Mouse (Mus musculus) embryonic fibroblast, embryonic 13.5 days (primary cell): ENCODE measurements around the gene BC005537. TPM values are rescaled to one million over a fixed set of nuclear protein-coding genes. Genes with fewer than 3 reads are reported as not detected.
"Not testable (repeated sequence)": the region's sequence is repeated elsewhere in the genome, so short reads cannot be mapped to it uniquely, and the experiment has no call there.

Experiments used
- H3K27ac ChIP-seq: 2 replicates; pipeline ENCODE4 v1.5.1; 2012; ENCODE audit warnings: low read length, control low read depth, inconsistent platforms; ENCODE audit not compliant: insufficient read depth
- H3K4me1 ChIP-seq: 2 replicates; pipeline ENCODE4 v1.6.1; 2011; ENCODE audit warnings: low read length; ENCODE audit not compliant: control insufficient read depth, insufficient read depth
- H3K4me3 ChIP-seq: 2 replicates; pipeline ENCODE4 v1.5.1; 2011; ENCODE audit warnings: mild to moderate bottlenecking, control low read depth, low read length; ENCODE audit not compliant: insufficient read depth
- CTCF ChIP-seq: IDR thresholded peaks from 2 replicates; pipeline ENCODE4 v1.5.1; 2011; ENCODE audit warnings: mild to moderate bottlenecking, control low read depth, low read length, moderate library complexity, borderline replicate concordance; ENCODE audit not compliant: insufficient read depth
- POLR2A ChIP-seq: IDR thresholded peaks from 2 replicates; pipeline ENCODE4 v1.6.1; 2011; ENCODE audit warnings: low read depth, mild to moderate bottlenecking, control low read depth, low read length, moderate library complexity
- polyA plus RNA-seq: library from polyadenylated mRNA; stranded (reverse); fragments of >200 nt; gene quantifications from 2 replicates; pipeline ENCODE4 v1.2.4, GENCODE M21; 2011; ENCODE audit warnings: low read depth; ENCODE audit not compliant: missing spikeins, insufficient read length

Gene BC005537
- polyA plus RNA-seq, 1 experiment = 165 TPM

GRCm38 (mm10) chr13:24822663-24823343 is 21.3 kb downstream of the BC005537 start:
- peaks cover 7% of the 10 kb centered on the region for H3K4me1 ChIP-seq
- no peak overlapping the region for H3K4me3 ChIP-seq
- TF ChIP-seq POLR2A = no peak
- no peak for TF ChIP-seq CTCF
- peak overlapping the region; percentile 43; the same call in 1 of the 2 replicates for H3K27ac ChIP-seq

- no peak for TF ChIP-seq CTCF
- TF ChIP-seq POLR2A = no peak
- H3K4me3 ChIP-seq = no peak overlapping the region
Measured at GRCm38 (mm10) chr13:24824647-24825046, 23.2 kb downstream of the BC005537 start.

GRCm38 (mm10) chr13:24825587-24825986 is 24.1 kb downstream of the BC005537 start:
- no peak for TF ChIP-seq POLR2A
- TF ChIP-seq CTCF = no peak

More at GRCm38 (mm10) chr13:24824647-24825046, 23.2 kb downstream of the BC005537 start:
- Histone ChIP-seq H3K4me1 (peaks cover 7% of the 10 kb centered on the region), H3K27ac (no peak overlapping the region)

GRCm38 (mm10) chr13:24826116-24826515 is 24.7 kb downstream of the BC005537 start:
- Histone ChIP-seq H3K27ac (no peak overlapping the region), H3K4me3 (no peak overlapping the region), H3K4me1 (peaks cover 7% of the 10 kb centered on the region)
- no peak for TF ChIP-seq CTCF
- TF ChIP-seq POLR2A = no peak

More at GRCm38 (mm10) chr13:24825587-24825986, 24.1 kb downstream of the BC005537 start:
- Histone ChIP-seq H3K4me1 (peaks cover 7% of the 10 kb centered on the region), H3K4me3 (no peak overlapping the region), H3K27ac (no peak overlapping the region)

- H3K4me1 ChIP-seq = peaks cover 4% of the 10 kb centered on the region; the same call in 1 of the 2 replicates
- H3K27ac ChIP-seq = peak overlapping the region; percentile 26; the same call in 1 of the 2 replicates
- peak overlapping the region; percentile 91 for H3K4me3 ChIP-seq
- TF ChIP-seq POLR2A = no peak
- no peak for TF ChIP-seq CTCF
Measured at GRCm38 (mm10) chr13:24830756-24831352, 29.4 kb downstream of the BC005537 start.

GRCm38 (mm10) chr13:24831353-24832130 is 30.1 kb downstream of the BC005537 start, which contains the start of the genes Acot13 and Tdp2:
Gene Acot13, minus strand, starts transcription at chr13:24831540.
Gene Tdp2, plus strand, starts transcription at chr13:24831679.
- peak within 1 kb of the TSS; percentile 96 for H3K4me3 ChIP-seq
- peaks cover 2% of the 10 kb centered on the region; the same call in 1 of the 2 replicates for H3K4me1 ChIP-seq
- peak within 1 kb of the TSS; percentile 30 for H3K27ac ChIP-seq
- peak; percentile 84 for TF ChIP-seq POLR2A
- TF ChIP-seq CTCF = no peak

GRCm38 (mm10) chr13:24832131-24832810 is 30.8 kb downstream of the BC005537 start:
- Histone ChIP-seq H3K27ac (peak overlapping the region; percentile 30), H3K4me3 (peak overlapping the region; percentile 96), H3K4me1 (peaks cover 2% of the 10 kb centered on the region; the same call in 1 of the 2 replicates)
- no peak for TF ChIP-seq CTCF

- H3K27ac ChIP-seq = no peak overlapping the region
- peaks cover 2% of the 10 kb centered on the region; the same call in 1 of the 2 replicates for H3K4me1 ChIP-seq
- peak overlapping the region; percentile 96 for H3K4me3 ChIP-seq
- TF ChIP-seq POLR2A (no peak), CTCF (no peak)
Measured at GRCm38 (mm10) chr13:24832811-24833155, 31.3 kb downstream of the BC005537 start.

GRCm38 (mm10) chr13:24837765-24838164 is 36.3 kb downstream of the BC005537 start:
- H3K4me3 ChIP-seq, H3K27ac ChIP-seq, H3K4me1 ChIP-seq: not testable (repeated sequence)
